In genomic region chr3:26023217-26023616, GRCm38 (mm10) we compare ENCODE assay signal across 17 mouse cellular contexts.
"Had no signal": no experiment of that assay in that cellular context is flagged by ENCODE, and none has a peak within 500 bp of the region (broad histone marks: within the 10 kb centered on the region; RNA-seq: fewer than 3 reads in every experiment).

No protein-coding gene starts in this region.

- H3K4me3 ChIP-seq: midbrain, embryonic 10.5 days; midbrain, embryonic 13.5 days; myocyte; neural tube, embryonic 13.5 days; neural tube, embryonic 15.5 days had no signal

- H3K27me3 ChIP-seq: midbrain, embryonic 13.5 days; neural tube, embryonic 13.5 days; neural tube, embryonic 15.5 days had no signal

- DNase-seq: lung, adult 18-20 months; lung, embryonic 14.5 days; lung, postnatal 10 days; lung, postnatal 4 days; right cerebral cortex, adult 18-20 months; right cerebral cortex, postnatal 25 days; right cerebral cortex, postnatal 4 days; spleen, adult 18-20 months; thymus, adult 18-20 months; thymus, postnatal 14 days; thymus, postnatal 36 days had no signal

- H3K27ac ChIP-seq: midbrain, embryonic 10.5 days; midbrain, embryonic 13.5 days; neural tube, embryonic 13.5 days; neural tube, embryonic 15.5 days had no signal

- H3K9ac ChIP-seq: lung, embryonic 14.5 days; midbrain, embryonic 13.5 days; neural tube, embryonic 13.5 days; neural tube, embryonic 15.5 days had no signal

- H3K4me1 ChIP-seq: midbrain, embryonic 10.5 days; midbrain, embryonic 13.5 days; neural tube, embryonic 13.5 days; neural tube, embryonic 15.5 days had no signal

- H3K4me2 ChIP-seq: lung, embryonic 14.5 days; midbrain, embryonic 13.5 days; neural tube, embryonic 13.5 days; neural tube, embryonic 15.5 days had no signal

- H3K36me3 ChIP-seq: midbrain, embryonic 10.5 days; midbrain, embryonic 13.5 days; neural tube, embryonic 13.5 days; neural tube, embryonic 15.5 days had no signal

- H3K9me3 ChIP-seq: midbrain, embryonic 10.5 days; midbrain, embryonic 13.5 days; neural tube, embryonic 13.5 days; neural tube, embryonic 15.5 days had no signal

- ATAC-seq: midbrain, embryonic 13.5 days; midbrain, embryonic 16.5 days had no signal
